Mouse (Mus musculus) spleen, adult 12 weeks (tissue): ENCODE measurements at regions not wholly inside any gene's neighbourhood (a gene's known extent, or its start where the extent isn't known, plus 50 kb on each side); places are given as distances from the start of the nearest gene placed in this dataset.

ENCODE experiments used
- DNase-seq: peaks from one replicate; pipeline ENCODE4 v3.0.0; 2022; ENCODE audit warnings: low spot score

DNA sequence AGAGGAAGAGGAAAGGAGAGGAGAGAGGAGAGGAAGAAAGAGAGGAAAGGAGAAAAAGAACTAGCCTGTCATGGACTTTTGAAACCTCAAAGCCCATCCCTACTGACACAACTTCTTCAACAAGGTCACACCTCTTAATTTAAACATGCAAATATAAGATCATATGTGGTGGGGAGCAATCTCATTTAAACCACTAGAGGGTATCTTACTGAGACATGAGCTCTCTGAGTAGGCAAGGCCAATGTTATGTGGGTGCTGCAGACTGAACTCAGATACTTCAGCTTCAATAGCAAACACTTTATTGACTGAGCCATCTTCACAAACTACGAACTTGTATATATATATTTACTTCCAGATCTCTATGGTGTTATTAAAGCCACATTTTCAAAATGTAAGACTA is 156.9 kb downstream of the Mex3b start:
- no peak for DNase-seq

DNA sequence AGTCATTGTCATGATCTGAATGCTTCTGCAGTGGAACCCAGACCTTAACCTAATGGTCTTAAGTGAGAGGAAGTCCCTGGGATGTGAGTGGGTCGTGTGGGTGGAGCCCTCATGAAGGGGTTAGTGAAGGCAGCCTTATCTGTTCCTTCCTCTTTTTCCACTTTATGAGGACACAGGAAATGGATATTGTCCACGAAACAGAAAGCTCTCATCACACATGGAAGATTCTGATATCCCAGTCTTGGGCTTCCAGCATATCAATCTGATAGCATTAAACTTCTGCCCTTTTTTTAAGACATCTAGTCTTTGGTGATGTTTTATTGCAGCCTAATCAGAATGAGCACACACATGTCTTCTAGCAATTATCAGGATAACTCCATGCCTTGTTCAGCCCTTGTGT is 164.0 kb downstream of the Mex3b start:
- no peak for DNase-seq

DNA sequence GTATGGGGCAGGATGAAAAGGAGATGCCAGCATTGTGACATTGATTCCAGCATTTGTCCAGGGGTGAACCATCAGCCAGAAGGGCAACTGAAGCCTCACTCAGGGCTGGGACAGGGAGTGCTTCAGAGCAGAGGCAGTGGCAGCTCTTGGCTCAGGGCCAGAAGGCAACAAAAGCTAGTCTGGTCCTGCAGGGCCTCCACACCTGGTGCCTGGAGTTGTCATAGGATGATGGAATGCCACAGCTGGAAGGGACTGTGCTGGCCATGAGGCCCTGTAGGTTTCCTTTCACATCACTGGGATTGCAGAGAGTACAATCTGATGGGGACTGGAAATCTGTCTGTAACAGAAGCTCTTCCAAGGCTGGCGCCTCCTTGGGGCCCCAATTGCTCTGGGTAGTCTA is 164.9 kb downstream of the Mex3b start:
- no peak for DNase-seq

DNA sequence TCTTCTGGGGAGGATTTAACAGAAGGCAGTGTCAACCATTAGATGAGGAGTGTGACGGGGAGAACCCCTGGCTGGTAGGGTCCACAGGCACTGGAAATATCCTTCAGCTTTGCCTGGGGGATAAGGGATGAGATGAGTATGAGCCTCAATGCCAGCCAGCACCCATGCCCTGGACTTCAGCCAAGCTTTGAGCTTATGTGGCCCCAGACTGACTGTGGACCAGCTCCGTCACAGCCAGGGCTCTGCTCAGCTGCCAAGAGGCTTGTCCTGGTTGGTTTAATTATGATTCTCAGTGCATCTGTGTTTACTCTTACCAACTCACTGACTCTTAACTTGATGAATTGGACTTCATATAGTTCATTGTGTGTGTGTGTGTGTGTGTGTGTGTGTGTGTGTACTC is 165.8 kb downstream of the Mex3b start:
- DNase-seq, result no peak

DNA sequence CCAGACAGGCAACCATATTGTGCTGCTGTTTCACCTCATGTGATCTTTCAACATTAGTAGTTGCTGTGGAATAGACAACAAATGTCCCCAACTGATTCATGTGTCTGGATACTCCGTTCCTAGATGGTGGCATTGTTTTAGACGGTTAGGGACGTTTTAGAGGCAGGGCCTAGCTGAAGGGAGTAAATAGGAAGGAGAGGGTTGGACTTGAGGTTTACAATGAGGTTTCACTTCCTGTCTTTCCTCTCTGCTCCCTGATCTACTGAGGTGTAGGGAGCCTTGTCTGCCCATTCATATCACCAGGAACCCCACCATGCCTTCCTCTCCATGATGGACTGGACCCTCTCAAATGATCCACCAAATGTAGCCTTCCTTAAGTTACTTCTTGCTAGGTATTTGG is 168.1 kb downstream of the Mex3b start:
- no peak for DNase-seq

DNA sequence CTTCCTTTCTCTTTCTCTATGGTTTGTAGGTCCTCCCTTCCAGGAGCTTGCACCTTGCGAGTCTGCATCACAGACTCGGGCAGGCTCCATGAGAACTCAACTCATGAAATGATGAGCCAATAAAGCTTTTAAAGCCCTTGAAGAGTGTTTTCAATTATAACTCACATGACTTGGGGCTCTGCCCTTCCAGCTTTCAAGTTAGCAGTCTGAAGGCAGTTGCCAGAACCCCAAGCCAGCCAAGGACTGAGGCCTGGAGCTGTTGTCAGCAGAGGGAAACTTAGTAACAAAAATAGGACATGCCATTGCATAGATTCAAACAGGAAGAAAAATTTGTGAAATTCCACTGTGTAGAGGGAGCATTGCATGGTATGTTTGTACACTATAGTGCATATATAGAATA is 169.3 kb downstream of the Mex3b start:
- no peak for DNase-seq

DNA sequence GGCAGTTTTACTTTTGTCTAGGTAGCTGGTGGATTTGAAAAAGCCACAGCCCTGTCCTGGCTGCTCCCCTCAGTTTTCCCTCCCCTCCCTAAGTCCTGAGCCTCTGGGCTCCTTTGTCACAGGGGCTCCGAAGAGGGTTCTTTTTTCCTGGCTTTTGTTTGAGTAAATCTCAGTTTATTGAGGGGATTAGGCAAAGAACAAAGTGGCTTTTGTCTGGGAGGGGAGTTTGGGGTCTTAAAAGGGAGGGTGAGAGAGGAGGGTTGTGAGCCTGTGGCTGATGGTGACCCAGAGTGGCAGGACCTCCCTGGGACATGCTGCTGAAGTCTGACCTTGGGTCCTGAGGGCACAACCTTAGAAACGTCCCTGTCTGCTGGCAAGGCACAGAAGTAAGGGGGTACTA is 170.0 kb downstream of the Mex3b start:
- DNase-seq, result no peak

DNA sequence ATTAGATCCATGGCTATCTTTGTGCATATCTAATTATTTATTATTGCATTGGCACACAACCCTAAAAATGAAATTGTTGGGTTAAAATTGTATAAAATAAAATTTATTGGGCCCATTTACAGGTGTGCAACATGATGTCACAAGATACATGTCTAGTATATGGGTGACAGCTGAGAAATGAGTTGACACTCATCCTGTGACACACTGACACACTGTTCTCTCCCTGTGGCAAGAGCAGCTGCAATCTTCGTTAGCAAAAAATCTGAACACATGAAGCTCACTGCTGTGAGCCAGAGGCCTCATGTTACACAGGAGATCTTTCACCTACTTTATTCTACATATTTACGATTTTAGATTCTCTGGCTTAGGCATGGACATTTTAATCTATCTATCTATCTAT is 170.6 kb downstream of the Mex3b start:
- DNase-seq, result no peak

DNA sequence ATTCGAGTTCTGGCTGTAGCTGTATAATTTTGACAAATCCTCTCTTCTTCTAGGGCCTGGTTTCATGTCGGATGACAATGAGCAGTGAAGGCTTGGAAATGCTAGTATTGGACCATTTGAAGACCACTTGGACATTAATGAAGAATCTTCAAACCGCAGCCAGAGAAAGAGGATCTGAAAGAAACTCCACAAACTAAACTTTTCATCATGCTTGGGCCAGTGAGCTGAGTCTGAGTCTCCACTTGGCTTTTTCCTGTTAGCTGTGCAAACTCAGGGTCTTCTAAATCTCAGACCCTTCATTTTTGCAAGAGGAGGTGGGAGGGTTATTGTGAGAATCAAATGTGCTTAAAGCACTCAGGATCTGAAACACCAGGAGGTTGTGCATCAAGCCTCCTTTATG is 176.6 kb downstream of the Mex3b start:
- DNase-seq, result no peak

DNA sequence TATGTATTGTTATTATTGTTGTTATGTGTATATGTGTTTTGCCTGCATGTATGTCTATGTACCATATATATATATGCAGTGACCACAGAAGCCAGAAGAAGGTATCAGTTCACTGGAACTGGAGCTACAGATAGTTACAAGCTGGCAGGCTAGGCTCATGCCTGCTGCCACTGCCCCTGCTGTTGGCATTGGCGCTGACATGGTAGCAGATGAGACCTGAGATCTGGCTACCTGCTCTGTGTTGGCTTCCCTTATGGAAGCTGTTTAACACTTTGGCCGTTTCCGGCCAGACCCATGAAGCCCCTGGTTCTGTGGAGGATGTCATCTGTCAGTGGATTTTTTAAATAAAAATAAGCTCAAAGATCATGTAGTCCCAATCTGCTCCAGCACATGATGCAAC is 178.1 kb downstream of the Mex3b start:
- no peak for DNase-seq

DNA sequence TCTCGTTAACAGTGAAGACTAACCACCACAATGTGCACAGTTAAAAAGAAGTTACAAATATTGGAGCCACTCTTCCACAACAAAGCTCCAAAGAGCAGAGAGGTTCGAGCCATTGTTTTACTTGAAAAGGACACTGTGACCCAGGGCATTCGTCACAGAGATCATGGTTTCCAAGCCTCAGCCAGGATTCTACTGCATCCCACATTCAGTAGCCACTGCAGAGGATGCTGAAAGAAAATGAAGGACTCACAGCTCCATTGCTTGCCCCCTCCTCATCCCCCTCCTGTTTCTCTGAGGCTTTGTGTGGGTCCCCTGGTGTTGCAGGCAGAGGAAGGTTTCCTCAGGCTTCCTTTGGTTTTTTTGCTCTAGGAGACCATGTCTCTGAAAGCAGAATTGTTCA is 182.9 kb downstream of the Mex3b start:
- no peak for DNase-seq

DNA sequence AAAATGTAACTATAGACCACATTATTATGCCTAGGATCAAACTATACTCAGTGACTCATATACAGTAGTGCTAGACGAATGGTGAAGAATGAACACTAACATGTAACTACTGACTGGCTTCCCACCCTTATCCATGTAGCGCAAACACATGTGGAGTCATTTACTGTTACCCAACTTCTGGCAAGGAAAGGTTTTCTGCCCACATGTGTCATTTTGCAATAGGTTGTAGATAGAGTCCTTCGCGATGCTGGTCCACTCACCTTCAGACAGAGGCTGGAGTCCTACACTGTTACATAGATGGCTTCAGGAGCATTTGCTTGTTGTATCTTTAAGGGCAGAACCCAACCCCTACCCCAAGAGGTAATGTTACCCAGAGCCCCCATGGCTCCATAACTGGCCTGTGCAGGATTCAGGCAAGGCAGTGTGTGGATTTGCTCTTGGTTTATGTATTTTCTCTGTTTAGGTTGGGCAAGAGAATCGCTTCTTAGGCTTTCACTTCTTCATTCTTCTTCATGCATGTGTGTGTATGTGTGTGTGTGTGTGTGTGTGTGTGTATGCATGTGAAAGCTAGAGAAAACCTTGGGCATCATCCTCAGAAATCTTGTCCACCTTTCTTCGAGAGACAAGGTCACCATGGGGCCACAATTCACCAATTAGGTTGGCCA is 183.8 kb downstream of the Mex3b start:
- no peak for DNase-seq

DNA sequence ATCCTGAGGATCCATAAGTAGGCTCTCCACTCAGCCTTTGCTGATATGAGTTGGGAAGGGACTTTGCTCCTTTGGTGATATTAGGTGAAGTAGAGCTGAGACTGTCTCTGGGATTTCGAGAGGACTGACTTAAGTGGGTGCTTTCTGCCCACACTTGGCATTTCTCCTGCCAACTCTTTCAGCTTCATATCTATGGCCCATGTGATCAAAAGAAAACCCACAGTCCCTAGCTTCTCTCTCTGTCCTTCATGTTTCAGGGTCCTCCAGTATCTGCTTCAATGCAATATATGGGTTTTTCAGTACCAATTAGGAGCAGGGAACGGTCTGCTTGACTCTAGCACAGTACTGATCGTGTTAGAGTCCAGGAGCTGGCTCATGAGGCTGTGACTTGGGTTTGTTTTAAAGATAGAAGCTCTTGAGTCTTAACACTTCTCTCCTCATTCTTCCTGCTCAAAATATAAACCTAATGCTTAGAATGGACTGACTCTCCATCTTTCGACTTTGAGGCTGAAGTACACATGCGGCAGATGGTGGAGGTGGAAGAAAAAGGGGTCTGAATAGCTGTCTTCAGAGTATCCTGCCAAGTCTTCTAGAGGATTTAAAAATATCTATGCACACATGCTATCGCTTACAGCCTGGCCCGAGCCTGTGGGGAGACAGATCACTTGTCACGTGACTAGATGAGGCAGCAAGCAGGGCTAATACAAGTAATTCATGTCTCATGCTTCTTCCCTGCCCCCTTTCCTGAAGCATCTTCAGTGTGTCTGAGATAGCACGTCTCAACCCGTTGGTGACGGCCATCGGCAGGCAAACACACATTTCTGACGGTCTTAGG is 189.2 kb downstream of the Mex3b start:
- no peak for DNase-seq

DNA sequence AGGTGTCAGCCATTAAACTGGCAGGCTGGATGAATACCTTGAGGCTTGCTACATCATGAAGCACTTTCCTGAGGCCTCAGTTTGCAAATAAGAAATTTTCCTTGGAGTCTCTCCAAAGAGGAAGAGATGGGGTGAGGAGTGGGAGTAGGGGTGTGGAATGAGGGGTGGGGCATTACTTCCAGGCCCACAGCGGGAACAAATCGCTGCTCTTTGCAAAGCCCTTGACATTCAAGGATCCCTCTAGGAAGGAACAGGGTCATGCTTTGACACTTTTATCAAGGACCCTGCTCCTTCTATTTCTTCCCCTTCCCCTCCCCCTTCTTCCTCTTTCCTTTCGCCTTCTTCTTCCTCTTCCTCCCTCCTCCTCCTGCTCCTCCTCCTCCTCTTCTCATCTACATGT is 193.2 kb downstream of the Mex3b start:
- DNase-seq, result no peak

DNA sequence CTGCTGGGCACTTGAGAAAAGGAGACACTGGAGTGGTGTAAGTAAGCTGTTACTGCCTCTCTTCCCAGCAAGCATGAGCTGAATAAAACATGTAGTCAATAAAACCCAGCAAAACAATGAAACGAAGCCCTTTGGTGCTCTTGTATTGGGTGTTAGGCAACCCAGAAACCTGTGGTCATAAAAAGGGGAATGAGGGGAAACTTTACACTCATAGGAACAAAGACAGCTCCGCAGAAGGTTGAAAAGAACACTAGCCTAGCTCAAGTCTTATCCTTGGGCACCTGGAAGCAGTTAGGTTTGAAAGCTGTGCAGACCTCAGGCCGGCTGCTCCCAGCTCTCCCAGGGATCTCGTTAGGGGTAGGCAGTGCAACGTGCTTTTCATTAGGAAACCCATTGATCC is 193.6 kb downstream of the Mex3b start:
- DNase-seq, result no peak

DNA sequence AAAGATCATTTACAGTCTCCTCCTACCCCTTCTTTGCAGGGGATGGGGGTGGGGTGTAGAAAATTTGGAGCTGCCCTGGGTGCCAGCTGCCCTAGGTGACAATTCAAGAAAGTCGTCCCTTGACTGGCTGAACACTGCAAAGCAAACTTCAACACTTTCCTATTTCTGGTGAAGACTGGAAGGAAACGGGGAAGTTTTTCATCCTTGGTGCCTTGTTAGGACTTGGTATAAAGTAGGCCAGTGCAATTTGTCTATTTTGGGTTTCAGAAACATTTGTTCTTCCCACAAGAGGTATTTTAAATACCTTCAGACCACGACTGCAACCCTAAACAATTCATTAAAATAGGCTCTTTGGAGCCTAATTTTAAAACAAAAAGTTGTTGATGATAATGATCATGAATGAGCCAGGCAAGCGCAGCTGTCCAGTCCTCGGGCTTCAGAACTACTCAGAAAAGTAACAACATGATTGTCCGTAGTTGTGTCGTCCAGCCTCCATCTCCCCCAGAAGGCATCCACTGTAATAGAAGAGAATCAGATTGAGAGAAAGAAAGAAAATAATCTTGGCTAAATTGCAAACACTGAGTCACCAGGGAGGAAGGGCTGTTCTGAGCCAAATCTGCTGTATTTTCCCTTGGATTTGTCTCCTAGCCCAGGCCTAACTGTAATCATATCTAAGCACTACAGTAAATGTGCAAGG is 194.2 kb downstream of the Mex3b start:
- DNase-seq, result no peak

DNA sequence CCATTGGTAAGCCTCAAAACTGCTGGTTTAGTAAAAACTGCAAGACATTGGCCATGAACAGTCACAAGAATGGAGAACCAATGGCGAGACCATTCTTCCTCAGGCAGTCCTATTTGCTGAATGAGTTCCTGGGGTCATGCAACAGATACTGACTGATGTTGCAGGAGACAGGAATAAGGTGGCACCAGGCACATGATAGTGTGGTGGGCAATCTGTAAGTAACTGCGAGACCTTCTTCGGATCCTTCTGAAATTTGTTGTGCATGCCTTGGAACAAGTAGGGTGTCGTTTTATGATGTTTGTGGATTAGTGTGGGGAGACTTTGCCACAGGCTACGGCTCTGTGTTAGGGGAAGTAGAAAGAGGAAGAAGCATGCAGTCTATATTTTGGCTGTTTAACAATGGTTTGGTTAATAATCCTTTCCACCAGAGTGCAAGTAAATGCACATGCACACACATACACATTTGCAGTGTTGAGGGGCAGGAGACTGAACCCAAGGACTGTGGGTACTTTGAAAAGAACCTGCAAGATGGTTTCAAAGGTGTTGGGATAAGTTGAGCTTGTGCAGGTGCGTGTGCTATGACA is 194.9 kb downstream of the Mex3b start:
- no peak for DNase-seq

DNA sequence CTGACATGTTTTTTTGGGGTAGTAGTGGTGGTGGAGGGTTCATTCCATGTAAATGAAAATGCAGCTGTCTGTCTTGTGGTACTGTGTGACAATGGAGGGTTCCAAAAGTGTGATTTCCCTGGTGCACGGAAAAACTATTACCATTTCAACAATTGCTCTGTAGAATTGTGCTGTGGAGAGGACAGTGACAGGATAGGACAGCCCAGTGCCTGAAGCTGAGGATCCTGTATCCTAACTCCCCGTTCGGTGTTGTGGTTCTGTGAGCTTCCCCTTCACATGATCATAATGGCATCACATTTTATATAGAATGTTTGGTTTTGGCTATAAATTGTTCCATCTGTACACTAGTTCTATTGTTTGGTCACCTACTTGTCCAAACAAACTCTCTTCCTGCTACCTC is 196.4 kb downstream of the Mex3b start:
- no peak for DNase-seq

DNA sequence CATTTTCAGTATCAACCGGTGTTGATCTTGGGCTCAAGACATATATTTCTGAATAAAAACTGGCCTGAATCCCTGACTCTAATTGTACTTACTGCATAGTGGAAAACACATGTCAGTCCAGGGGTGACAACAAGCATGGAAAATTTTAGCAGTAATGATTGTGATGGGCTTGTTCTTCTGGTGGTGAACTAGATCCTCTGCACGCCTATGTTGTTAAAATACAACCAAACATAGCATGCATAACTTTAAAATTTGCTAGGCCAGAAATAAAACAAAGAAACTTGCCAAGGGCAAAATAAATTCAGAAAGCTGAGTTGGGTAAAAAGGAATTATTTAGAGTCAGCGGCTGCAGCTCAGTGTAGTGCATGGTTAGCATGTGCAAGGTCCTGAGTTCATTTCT is 198.2 kb downstream of the Mex3b start:
- no peak for DNase-seq

DNA sequence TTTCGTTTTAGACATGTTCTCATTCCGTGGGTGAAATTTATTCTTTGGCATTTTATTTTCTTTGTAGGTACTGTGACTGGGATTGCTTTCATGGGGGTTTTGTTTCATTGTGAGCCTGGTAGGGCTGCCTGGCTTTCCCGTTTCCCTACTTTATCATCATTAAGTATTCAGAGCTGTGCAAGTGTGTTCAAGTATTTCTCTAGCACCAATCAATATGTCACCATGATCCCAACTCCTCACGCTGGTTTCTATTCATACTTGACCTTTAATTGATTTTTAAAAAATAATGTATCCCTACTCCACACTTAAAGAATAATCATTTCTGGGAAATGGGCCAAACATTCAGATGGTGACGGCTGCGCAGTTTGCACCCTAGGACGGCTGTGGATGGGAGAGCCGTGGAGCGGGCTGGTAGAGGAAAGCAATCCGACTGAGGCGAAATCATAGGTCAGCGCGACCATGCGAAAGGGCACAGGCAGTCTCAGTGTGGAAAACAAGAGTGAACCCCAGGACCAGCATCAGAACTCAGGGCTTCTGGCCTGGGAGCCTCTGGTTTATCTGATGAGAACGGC is 207.4 kb downstream of the Mex3b start:
- no peak for DNase-seq

DNA sequence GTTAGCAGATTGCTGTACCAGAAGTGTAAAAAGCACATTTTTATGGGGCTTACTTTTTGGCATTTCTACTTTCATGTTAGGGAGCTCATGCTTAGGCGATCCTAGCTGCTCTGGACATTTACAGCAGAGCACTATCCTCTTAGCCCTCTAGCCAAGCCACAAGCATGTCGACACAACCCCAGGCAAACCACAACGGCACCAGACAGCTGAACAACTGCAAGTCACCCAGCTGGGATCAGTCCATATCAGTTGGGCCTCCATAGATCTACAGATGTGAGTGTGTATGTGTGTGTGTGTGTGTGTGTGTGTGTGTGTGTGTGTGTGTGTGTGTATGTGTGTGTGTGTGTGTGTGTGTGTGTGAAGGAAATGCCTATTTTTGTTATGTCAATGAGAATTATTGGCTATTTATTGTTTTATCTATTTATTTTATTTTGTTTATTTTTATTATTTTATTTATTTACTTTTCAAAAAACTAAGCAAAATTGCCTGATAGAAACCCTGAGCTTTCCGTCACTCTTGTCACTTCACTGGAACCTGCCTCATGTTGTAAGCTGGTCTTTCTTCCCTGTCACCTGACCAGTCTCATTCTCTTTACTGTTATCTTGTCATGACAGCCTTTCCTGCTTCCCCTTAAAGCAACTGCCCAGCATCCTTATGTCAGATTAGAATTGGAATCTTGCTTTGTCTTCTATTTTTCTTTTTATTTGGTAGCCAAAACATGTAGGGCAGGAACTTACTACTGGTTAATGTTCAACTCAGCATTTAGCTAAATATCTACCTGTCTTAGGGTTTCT is 208.2 kb downstream of the Mex3b start:
- DNase-seq, result no peak
